8 mouse cellular contexts compared by ENCODE assay signal in genomic region chr8:122568109-122568504, GRCm38 (mm10). TPM values are rescaled to one million over a fixed set of nuclear protein-coding genes. Genes with fewer than 3 reads are reported as not detected.
DNase-seq lines count a peak whose midpoint lies in the region; ATAC-seq and TF ChIP-seq lines count a peak whose summit lies in the region.

No protein-coding gene starts in this region.

- no peak for DNase-seq in heart, adult 2 months
- no peak for DNase-seq in heart, adult 8-10 months (ENCODE audit: low spot score)
- DNase-seq in thymus, adult 18-20 months = peak; percentile 62 to 81
- no peak for DNase-seq in cerebellum, adult 9-10 months
- DNase-seq in left cerebral cortex, adult 8-10 months (ENCODE audit: low spot score in 2 of 2) = no peak

- peak overlapping the region; percentile 78 for H3K9ac ChIP-seq in heart, adult 2 months (ENCODE audit: low read depth, low read length)
- H3K9ac ChIP-seq in forebrain, embryonic 15.5 days (replicated peaks) = peak overlapping the region; percentile 61

- intact Hi-C loops in heart, adult 2 months (cut with DNase I) = loop anchor here (5.0 kb wide), 1 partner anchor 109 kb away; no protein-coding TSS in a partner anchor

- no peak for TF ChIP-seq EP300 in heart, adult 2 months (IDR thresholded peaks at IDR 0.05; ENCODE audit: insufficient read depth, low read depth, low read length)

- TF ChIP-seq POLR2A in heart, adult 2 months (IDR thresholded peaks at IDR 0.05; ENCODE audit: insufficient read depth, low read depth, low read length) = no peak

- H3K9me3 ChIP-seq in forebrain, embryonic 15.5 days = no peaks in the 10 kb centered on the region

- ATAC-seq in CD4-positive, CD25-positive, alpha-beta regulatory T cell, adult 4 months = peak; percentile 53
- peak; percentile 70 for ATAC-seq in forebrain, embryonic 15.5 days (replicated peaks)

- 1% methylated on average over 34 of the region's 34 CpGs for WGBS in heart, adult 2 months
- under 1% methylated on average over 34 of the region's 34 CpGs for WGBS in forebrain, embryonic 15.5 days
- WGBS in macrophage (ENCODE audit: missing documents) = under 1% methylated on average over 28 of the region's 34 CpGs

- H3K79me2 ChIP-seq in heart, adult 2 months (replicated peaks; ENCODE audit: control insufficient read depth, insufficient read depth, low read length) = no peaks in the 10 kb centered on the region
- peaks cover 57% of the 10 kb centered on the region for H3K79me2 ChIP-seq in macrophage (ENCODE audit: inconsistent target)

- peak overlapping the region; percentile 85 for H3K4me2 ChIP-seq in forebrain, embryonic 15.5 days (replicated peaks)

- H3K4me3 ChIP-seq in heart, adult 2 months = peak overlapping the region; percentile 86
- peak overlapping the region; percentile 73 for H3K4me3 ChIP-seq in forebrain, embryonic 15.5 days
- peak overlapping the region; percentile 71 for H3K4me3 ChIP-seq in macrophage (ENCODE audit: inconsistent target)

- peak overlapping the region; percentile 95 for H3K27ac ChIP-seq in heart, adult 2 months
- H3K27ac ChIP-seq in forebrain, embryonic 15.5 days (replicated peaks) = peak overlapping the region; percentile 94
- H3K27ac ChIP-seq in macrophage = peak overlapping the region; percentile 98

- H3K36me3 ChIP-seq in heart, adult 2 months (ENCODE audit: control insufficient read depth, insufficient read depth, low read length) = no peaks in the 10 kb centered on the region; the same call in 1 of the 2 replicates
- peaks cover 7% of the 10 kb centered on the region; the same call in 1 of the 2 replicates for H3K36me3 ChIP-seq in forebrain, embryonic 15.5 days
- H3K36me3 ChIP-seq in macrophage (ENCODE audit: inconsistent target) = peaks cover 35% of the 10 kb centered on the region

- H3K4me1 ChIP-seq in heart, adult 2 months (ENCODE audit: control insufficient read depth, insufficient read depth, low read length) = peaks cover 9% of the 10 kb centered on the region
- H3K4me1 ChIP-seq in forebrain, embryonic 15.5 days = peaks cover 28% of the 10 kb centered on the region

- H3K27me3 ChIP-seq in heart, adult 2 months (ENCODE audit: control insufficient read depth, insufficient read depth, low read length) = no peaks in the 10 kb centered on the region
- no peaks in the 10 kb centered on the region for H3K27me3 ChIP-seq in forebrain, embryonic 15.5 days

- TF ChIP-seq CTCF in heart, adult 2 months (IDR thresholded peaks at IDR 0.05) = no peak

RNA-seq across cellular contexts. Expression of gene Cdt1, which starts 0.3 kb away (rescaled TPM):
- total RNA-seq in heart, adult 2 months (2021) = 1 to 10 TPM; 2.0 to 2.7 TPM
- polyA plus RNA-seq in heart, adult 2 months (2012; rRNA removed) = 3.2 and 3.5 TPM in 2 replicates
- 1 to 10 TPM; 1.9 to 2.4 (median 2.2) TPM for total RNA-seq in heart, adult 8-10 months (2022)
- 10 to 100 TPM in 1 of 2 experiments, 1 to 10 TPM in 1; 8.2 to 12.6 TPM for polyA plus RNA-seq in CD4-positive, CD25-positive, alpha-beta regulatory T cell, adult 4 months (2017; shearing (Covaris generic))
- polyA plus RNA-seq in forebrain, embryonic 15.5 days (2015; fragmentation: Nextera tagmentation; extraction: Ambion mirVana) = 14.6 and 16.3 TPM in 2 replicates
- total RNA-seq in macrophage (2018; cell fraction: chromatin; rRNA removed) = 10 to 100 TPM in 24 of 26 experiments, 1 to 10 TPM in 2; 5.9 to 60.1 (median 21.2) TPM
- total RNA-seq in macrophage (2018; cell fraction: cytosol; rRNA removed) = 10 to 100 TPM; 14.4 to 42.5 (median 21.0) TPM
- 10 to 100 TPM; 11.5 to 96.2 (median 21.4) TPM for total RNA-seq in macrophage (2018; cell fraction: nucleus; rRNA removed)
- polyA plus RNA-seq in macrophage (2018) = 11.1 to 84.7 TPM (median 15.5 TPM) in 3 replicates
- total RNA-seq in left cerebral cortex, adult 8-10 months (2022) = 1 to 10 TPM; 4.1 to 5.0 (median 4.4) TPM

RNA-seq across cellular contexts. Expression of gene Aprt, which starts 8.6 kb away (rescaled TPM):
- total RNA-seq in heart, adult 2 months (2021) = 10 to 100 TPM; 36.6 to 38.5 TPM
- polyA plus RNA-seq in heart, adult 2 months (2012; rRNA removed) = 42.1 and 45.1 TPM in 2 replicates
- total RNA-seq in heart, adult 8-10 months (2022) = 10 to 100 TPM; 39.5 to 50.6 (median 44.3) TPM
- 100 to 1,000 TPM; 146 to 207 TPM for polyA plus RNA-seq in CD4-positive, CD25-positive, alpha-beta regulatory T cell, adult 4 months (2017; shearing (Covaris generic))
- polyA plus RNA-seq in forebrain, embryonic 15.5 days (2015; fragmentation: Nextera tagmentation; extraction: Ambion mirVana) = 187 TPM in 2 replicates
- total RNA-seq in macrophage (2018; cell fraction: chromatin; rRNA removed) = 10 to 100 TPM; 16.7 to 82.3 (median 52.8) TPM
- 100 to 1,000 TPM; 122 to 199 (median 155) TPM for total RNA-seq in macrophage (2018; cell fraction: cytosol; rRNA removed)
- 100 to 1,000 TPM in 4 of 26 experiments, 10 to 100 TPM in 22; 46.0 to 149 (median 72.7) TPM for total RNA-seq in macrophage (2018; cell fraction: nucleus; rRNA removed)
- polyA plus RNA-seq in macrophage (2018) = 89.7 to 305 TPM (median 145 TPM) in 3 replicates
- 10 to 100 TPM; 52.8 to 60.2 (median 57.6) TPM for total RNA-seq in left cerebral cortex, adult 8-10 months (2022)

RNA-seq across cellular contexts. Expression of gene Piezo1, which starts 17.0 kb away (rescaled TPM):
- 10 to 100 TPM; 14.0 to 14.8 TPM for total RNA-seq in heart, adult 2 months (2021)
- polyA plus RNA-seq in heart, adult 2 months (2012; rRNA removed) = 48.5 and 55.5 TPM in 2 replicates
- 10 to 100 TPM; 13.2 to 17.4 (median 13.7) TPM for total RNA-seq in heart, adult 8-10 months (2022)
- 10 to 100 TPM; 15.3 to 22.7 TPM for polyA plus RNA-seq in CD4-positive, CD25-positive, alpha-beta regulatory T cell, adult 4 months (2017; shearing (Covaris generic))
- 2.1 and 2.6 TPM in 2 replicates for polyA plus RNA-seq in forebrain, embryonic 15.5 days (2015; fragmentation: Nextera tagmentation; extraction: Ambion mirVana)
- 1,000 to 10,000 TPM in 3 of 26 experiments, 100 to 1,000 TPM in 22, 10 to 100 TPM in 1; 87.6 to 1,687 (median 236) TPM for total RNA-seq in macrophage (2018; cell fraction: chromatin; rRNA removed)
- total RNA-seq in macrophage (2018; cell fraction: cytosol; rRNA removed) = 100 to 1,000 TPM in 1 of 26 experiments, 10 to 100 TPM in 25; 40.5 to 139 (median 66.7) TPM
- total RNA-seq in macrophage (2018; cell fraction: nucleus; rRNA removed) = 100 to 1,000 TPM; 100 to 685 (median 171) TPM
- 43.2 to 134 TPM (median 57.2 TPM) in 3 replicates for polyA plus RNA-seq in macrophage (2018)
- total RNA-seq in left cerebral cortex, adult 8-10 months (2022) = 1 to 10 TPM; 5.6 to 6.7 (median 6.1) TPM

RNA-seq across cellular contexts. Expression of gene Galns, which starts 43.2 kb away (rescaled TPM):
- total RNA-seq in heart, adult 2 months (2021) = 1 to 10 TPM; 3.1 to 3.2 TPM
- polyA plus RNA-seq in heart, adult 2 months (2012; rRNA removed) = 4.9 and 5.0 TPM in 2 replicates
- 1 to 10 TPM; 3.5 to 5.2 (median 4.4) TPM for total RNA-seq in heart, adult 8-10 months (2022)
- 10 to 100 TPM in 1 of 2 experiments, 1 to 10 TPM in 1; 8.7 to 12.7 TPM for polyA plus RNA-seq in CD4-positive, CD25-positive, alpha-beta regulatory T cell, adult 4 months (2017; shearing (Covaris generic))
- 4.4 and 4.5 TPM in 2 replicates for polyA plus RNA-seq in forebrain, embryonic 15.5 days (2015; fragmentation: Nextera tagmentation; extraction: Ambion mirVana)
- total RNA-seq in macrophage (2018; cell fraction: chromatin; rRNA removed) = 10 to 100 TPM; 10.3 to 60.8 (median 33.9) TPM
- 100 to 1,000 TPM in 8 of 26 experiments, 10 to 100 TPM in 18; 70.1 to 132 (median 87.3) TPM for total RNA-seq in macrophage (2018; cell fraction: cytosol; rRNA removed)
- total RNA-seq in macrophage (2018; cell fraction: nucleus; rRNA removed) = 100 to 1,000 TPM in 6 of 26 experiments, 10 to 100 TPM in 20; 33.0 to 130 (median 90.1) TPM
- 70.7 to 140 TPM (median 99.8 TPM) in 3 replicates for polyA plus RNA-seq in macrophage (2018)
- total RNA-seq in left cerebral cortex, adult 8-10 months (2022) = 10 to 100 TPM in 3 of 4 experiments, 1 to 10 TPM in 1; 9.3 to 11.5 (median 10.9) TPM

RNA-seq across cellular contexts. Expression of gene Trappc2l, which starts 43.3 kb away (rescaled TPM):
- total RNA-seq in heart, adult 2 months (2021) = 10 to 100 TPM; 58.6 to 65.4 TPM
- 161 and 207 TPM in 2 replicates for polyA plus RNA-seq in heart, adult 2 months (2012; rRNA removed)
- 10 to 100 TPM; 62.8 to 66.2 (median 63.3) TPM for total RNA-seq in heart, adult 8-10 months (2022)
- 10 to 100 TPM; 45.0 to 70.1 TPM for polyA plus RNA-seq in CD4-positive, CD25-positive, alpha-beta regulatory T cell, adult 4 months (2017; shearing (Covaris generic))
- polyA plus RNA-seq in forebrain, embryonic 15.5 days (2015; fragmentation: Nextera tagmentation; extraction: Ambion mirVana) = 80.4 and 87.9 TPM in 2 replicates
- total RNA-seq in macrophage (2018; cell fraction: chromatin; rRNA removed) = 100 to 1,000 TPM in 1 of 26 experiments, 10 to 100 TPM in 24, 1 to 10 TPM in 1; 9.3 to 112 (median 48.1) TPM
- total RNA-seq in macrophage (2018; cell fraction: cytosol; rRNA removed) = 10 to 100 TPM; 46.6 to 71.7 (median 62.5) TPM
- 10 to 100 TPM; 19.8 to 65.7 (median 38.5) TPM for total RNA-seq in macrophage (2018; cell fraction: nucleus; rRNA removed)
- 54.4 to 79.3 TPM (median 76.9 TPM) in 3 replicates for polyA plus RNA-seq in macrophage (2018)
- 10 to 100 TPM; 73.8 to 84.5 (median 76.0) TPM for total RNA-seq in left cerebral cortex, adult 8-10 months (2022)

Comparison
In these comparisons a context has a peak if more than half of its experiments do, and no peak if none do; other contexts are left out.
1. DNase-seq: peak in thymus, adult 18-20 months (2 of 2); none in heart, adult 2 months (0 of 2), heart, adult 8-10 months (single experiment), cerebellum, adult 9-10 months (single experiment) and left cerebral cortex, adult 8-10 months (0 of 2).
2. Peak in every context shown above with its lines, with median percentiles within 50 percentile points of each other: H3K27ac ChIP-seq and H3K4me3 ChIP-seq.